36 mouse cellular contexts compared by ENCODE assay signal in genomic region chr12:5542701-5543100, GRCm38 (mm10).
"Had no signal": no experiment of that assay in that cellular context is flagged by ENCODE, and none has a peak within 500 bp of the region (broad histone marks: within the 10 kb centered on the region; RNA-seq: fewer than 3 reads in every experiment).

No protein-coding gene starts in this region.

- H3K27me3 ChIP-seq: heart, embryonic 12.5 days; heart, embryonic 13.5 days; heart, embryonic 15.5 days; hindbrain, embryonic 12.5 days; hindbrain, embryonic 13.5 days; hindbrain, embryonic 15.5 days; intestine, embryonic 15.5 days; kidney, embryonic 15.5 days had no signal

- H3K4me2 ChIP-seq: heart, embryonic 11.5 days; heart, embryonic 12.5 days; heart, embryonic 13.5 days; heart, embryonic 15.5 days; hindbrain, embryonic 12.5 days; hindbrain, embryonic 13.5 days; hindbrain, embryonic 14.5 days; hindbrain, embryonic 15.5 days; intestine, embryonic 15.5 days; kidney, embryonic 15.5 days had no signal

- DNase-seq: heart, postnatal 10 days; heart, postnatal 14 days; heart, postnatal 36 days; heart, postnatal 4 days; kidney, adult 11 months; kidney, adult 18-20 months; kidney, adult 2 months; kidney, adult 8-10 months; kidney, adult 9 months; kidney, postnatal 10 days; kidney, postnatal 14 days; kidney, postnatal 25 days; kidney, postnatal 36 days; kidney, postnatal 4 days; layer of hippocampus, adult 9-11 months; layer of hippocampus, postnatal 36 days had no signal

- H3K4me1 ChIP-seq: heart, embryonic 10.5 days; heart, embryonic 12.5 days; heart, embryonic 13.5 days; heart, embryonic 15.5 days; hindbrain, embryonic 10.5 days; hindbrain, embryonic 12.5 days; hindbrain, embryonic 13.5 days; hindbrain, embryonic 15.5 days; intestine, embryonic 15.5 days; kidney, embryonic 15.5 days had no signal

- H3K9me3 ChIP-seq: heart, embryonic 10.5 days; heart, embryonic 12.5 days; heart, embryonic 13.5 days; heart, embryonic 15.5 days; hindbrain, embryonic 10.5 days; hindbrain, embryonic 12.5 days; hindbrain, embryonic 13.5 days; hindbrain, embryonic 15.5 days; intestine, embryonic 15.5 days; kidney, embryonic 15.5 days had no signal

- H3K36me3 ChIP-seq: heart, embryonic 10.5 days; heart, embryonic 12.5 days; heart, embryonic 13.5 days; heart, embryonic 15.5 days; hindbrain, embryonic 10.5 days; hindbrain, embryonic 12.5 days; hindbrain, embryonic 13.5 days; hindbrain, embryonic 15.5 days; intestine, embryonic 15.5 days; kidney, embryonic 15.5 days had no signal

- H3K9ac ChIP-seq: heart, embryonic 12.5 days; heart, embryonic 13.5 days; heart, embryonic 15.5 days; hindbrain, embryonic 12.5 days; hindbrain, embryonic 13.5 days; hindbrain, embryonic 14.5 days; hindbrain, embryonic 15.5 days; intestine, embryonic 15.5 days; kidney, embryonic 15.5 days had no signal

- H3K27ac ChIP-seq: heart, embryonic 10.5 days; heart, embryonic 13.5 days; heart, embryonic 15.5 days; hindbrain, embryonic 10.5 days; hindbrain, embryonic 12.5 days; hindbrain, embryonic 13.5 days; hindbrain, embryonic 14.5 days; hindbrain, embryonic 15.5 days; hindbrain, postnatal 0 days; intestine, embryonic 15.5 days; kidney, embryonic 15.5 days; kidney, postnatal 0 days; layer of hippocampus, adult 2 months; left cerebral cortex, adult 2 months had no signal

- H3K4me3 ChIP-seq: heart, embryonic 10.5 days; heart, embryonic 12.5 days; heart, embryonic 13.5 days; heart, embryonic 15.5 days; hindbrain, embryonic 10.5 days; hindbrain, embryonic 12.5 days; hindbrain, embryonic 13.5 days; hindbrain, embryonic 15.5 days; intestine, embryonic 15.5 days; kidney, embryonic 15.5 days; layer of hippocampus, adult 2 months; left cerebral cortex, adult 2 months had no signal

- ATAC-seq: hindbrain, embryonic 16.5 days; hindbrain, postnatal 0 days; inflammation-experienced regulatory T-cells, adult 6 months; intestine, embryonic 15.5 days; intestine, embryonic 16.5 days; intestine, postnatal 0 days had no signal
